Mouse (Mus musculus) MEL (cell line): ENCODE results near the gene 4930438A08Rik.

Experiments used
- CTCF ChIP-seq, 3 experiments: IDR thresholded peaks in 2 of 3; conservative IDR thresholded peaks in 1 of 3; 2 replicates each; pipeline ENCODE4 v1.5.1; 2011 to 2012; ENCODE audit warnings: low read length in 3 of 3, low read depth in 2 of 3, mild to moderate bottlenecking in 2 of 3, improper control_type of control experiment in 1 of 3, inconsistent platforms in 1 of 3, mixed read lengths in 1 of 3, moderate library complexity in 1 of 3; ENCODE audit not compliant: control insufficient read depth in 1 of 3, insufficient read depth in 1 of 3, poor library complexity in 1 of 3, severe bottlenecking in 1 of 3
- POLR2A ChIP-seq, 2 experiments: IDR thresholded peaks; 2 replicates each; pipeline ENCODE4 v1.6.1; 2011 to 2012; ENCODE audit warnings: low read length in 2 of 2, mild to moderate bottlenecking in 2 of 2, control low read depth in 1 of 2, improper control_type of control experiment in 1 of 2, low read depth in 1 of 2, moderate library complexity in 1 of 2; ENCODE audit not compliant: control insufficient read depth in 1 of 2, insufficient read depth in 1 of 2, poor library complexity in 1 of 2
- POLR2AphosphoS2 ChIP-seq: IDR thresholded peaks from 2 replicates; pipeline ENCODE4 v1.6.1; 2011; ENCODE audit warnings: low read length, improper control_type of control experiment
- TCF12 ChIP-seq: IDR thresholded peaks from 2 replicates; pipeline ENCODE4 v1.6.1; 2014; ENCODE audit warnings: low read depth, mild to moderate bottlenecking, inconsistent platforms, low read length, improper control_type of control experiment, moderate library complexity

- TF ChIP-seq TCF12 (no peak), POLR2A (IDR thresholded peaks at IDR 0.05; ENCODE audit: control insufficient read depth in 1 of 2, insufficient read depth in 1 of 2, low read depth in 1 of 2, low read length in 2 of 2, poor library complexity in 1 of 2) (peak in 1 of 2 experiments; percentile 33; a peak in 1 of 4 replicates), CTCF (IDR thresholded peaks at IDR 0.05 in 2 of 3, conservative IDR thresholded peaks at IDR 0.05 in 1 of 3; ENCODE audit: control insufficient read depth in 1 of 3, insufficient read depth in 1 of 3, low read depth in 2 of 3, low read length in 3 of 3, poor library complexity in 1 of 3, severe bottlenecking in 1 of 3) (no peak), POLR2AphosphoS2 (peak; percentile 91)
These were observed 41.1 kb downstream of the 4930438A08Rik start for GRCm38 (mm10) chr11:58315536-58316168.
